Mouse (Mus musculus) T-helper 1 cell (primary cell): ENCODE results near the gene Rhog.

Source experiments
- in situ Hi-C: fragments of 300-600 bp; cut with MboI, MseI; formaldehyde crosslinking; loops from one replicate; pipeline ENCODE4 v1.15.1; 2025; ENCODE audit warnings: high pct_unique_total_duplicates

Rhog gene

GRCm38 (mm10) chr7:102250631-102251214 lies 5.1 kb downstream of the Rhog start:
- in situ Hi-C loops = no loop called here

GRCm38 (mm10) chr7:102249896-102250630 lies 5.8 kb downstream of the Rhog start:
- in situ Hi-C loops = no loop called here

- in situ Hi-C loops = no loop called here
Measured at GRCm38 (mm10) chr7:102249531-102249895, 6.3 kb downstream of the Rhog start.

GRCm38 (mm10) chr7:102248691-102249404 lies 7.0 kb downstream of the Rhog start:
- in situ Hi-C loops = no loop called here

GRCm38 (mm10) chr7:102246956-102247797 lies 8.7 kb downstream of the Rhog start:
- in situ Hi-C loops = no loop called here

GRCm38 (mm10) chr7:102246265-102246664 lies 9.6 kb downstream of the Rhog start:
- in situ Hi-C loops = no loop called here

GRCm38 (mm10) chr7:102245775-102246174 lies 10.1 kb downstream of the Rhog start:
- in situ Hi-C loops = no loop called here

- in situ Hi-C loops = no loop called here
Measured at GRCm38 (mm10) chr7:102244782-102245535, 10.9 kb downstream of the Rhog start.

GRCm38 (mm10) chr7:102243870-102244269 lies 12.0 kb downstream of the Rhog start:
- in situ Hi-C loops = no loop called here

GRCm38 (mm10) chr7:102242917-102243316 lies 12.9 kb downstream of the Rhog start:
- in situ Hi-C loops = no loop called here

GRCm38 (mm10) chr7:102242371-102242770 lies 13.5 kb downstream of the Rhog start:
- in situ Hi-C loops = no loop called here

GRCm38 (mm10) chr7:102239591-102239990 lies 16.3 kb downstream of the Rhog start:
- in situ Hi-C loops = loop anchor here (5.0 kb wide), 1 partner anchor 97 kb away; no protein-coding TSS in a partner anchor

- in situ Hi-C loops = loop anchor here (5.0 kb wide), 1 partner anchor 96 kb away; no protein-coding TSS in a partner anchor
Measured at GRCm38 (mm10) chr7:102238686-102239286, 17.1 kb downstream of the Rhog start.

- in situ Hi-C loops = no loop called here
Measured at GRCm38 (mm10) chr7:102233059-102233458, 22.8 kb downstream of the Rhog start.

- in situ Hi-C loops = no loop called here
Measured at GRCm38 (mm10) chr7:102229814-102230213, 26.0 kb downstream of the Rhog start.

GRCm38 (mm10) chr7:102228049-102228670 lies 27.7 kb downstream of the Rhog start:
- in situ Hi-C loops = no loop called here

GRCm38 (mm10) chr7:102226051-102226450 lies 29.8 kb downstream of the Rhog start:
- in situ Hi-C loops = no loop called here

- in situ Hi-C loops = no loop called here
Measured at GRCm38 (mm10) chr7:102223883-102224738, 31.7 kb downstream of the Rhog start.
